Mouse (Mus musculus) spleen, adult 12 weeks (tissue): ENCODE measurements around the gene Lsr.
"Not testable (repeated sequence)": the region's sequence is repeated elsewhere in the genome, so short reads cannot be mapped to it uniquely, and the experiment has no call there.

Experiments used
- DNase-seq: peaks from one replicate; pipeline ENCODE4 v3.0.0; 2022; ENCODE audit warnings: low spot score

The Lsr gene

DNA sequence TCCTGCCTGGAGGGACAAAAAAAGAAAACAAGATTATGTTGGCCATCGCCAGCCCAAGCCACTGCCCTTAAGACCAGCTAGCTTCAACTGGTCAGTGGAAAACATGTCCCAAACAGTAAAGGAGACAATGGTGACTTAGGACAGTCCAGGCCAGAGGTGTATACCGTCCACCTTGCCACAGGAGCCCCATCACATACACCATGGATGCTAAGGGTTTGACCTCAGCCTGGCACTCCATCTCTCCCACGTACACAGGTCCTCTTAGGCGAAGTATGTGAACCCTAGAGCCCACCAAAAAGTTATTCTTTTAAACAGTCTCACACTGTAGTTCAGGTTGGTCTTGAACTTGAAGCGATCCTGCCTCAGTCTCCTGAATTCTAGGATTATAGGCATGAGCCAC, 10.4 kb downstream of the Lsr start:
- no peak for DNase-seq

GRCm38 (mm10) chr7:30959786-30960349, 13.4 kb downstream of the Lsr start:
- DNase-seq, result no peak

DNA sequence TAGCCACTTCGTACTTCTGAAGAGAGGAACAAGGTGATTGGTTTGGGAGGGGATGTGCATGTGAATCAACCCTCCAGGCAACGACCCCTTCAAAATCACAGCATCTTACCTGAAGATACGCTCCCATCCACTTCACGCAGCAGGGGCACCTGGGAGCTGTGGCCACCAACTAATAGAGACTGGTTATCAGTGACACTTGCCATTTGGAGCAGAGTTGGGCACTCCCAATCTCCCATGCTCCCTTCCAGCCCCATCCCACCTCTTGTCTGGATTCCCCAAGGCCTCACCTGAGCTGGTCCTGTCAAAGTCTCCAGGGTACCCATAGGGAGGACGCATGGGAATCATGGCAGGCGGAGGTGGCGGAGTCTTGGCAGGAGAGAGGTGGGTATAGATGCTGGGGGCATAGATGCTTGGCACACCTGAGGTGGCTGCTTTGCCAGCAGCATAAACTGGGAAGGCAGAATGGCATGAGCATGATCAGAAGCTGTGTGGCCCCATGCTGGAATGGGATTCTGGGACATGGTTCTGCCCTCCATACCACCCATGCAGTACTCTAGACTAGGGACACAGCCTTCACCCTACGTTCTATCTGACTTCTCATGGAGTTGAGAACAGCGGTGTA, 14.3 kb downstream of the Lsr start:
- no peak for DNase-seq

DNA sequence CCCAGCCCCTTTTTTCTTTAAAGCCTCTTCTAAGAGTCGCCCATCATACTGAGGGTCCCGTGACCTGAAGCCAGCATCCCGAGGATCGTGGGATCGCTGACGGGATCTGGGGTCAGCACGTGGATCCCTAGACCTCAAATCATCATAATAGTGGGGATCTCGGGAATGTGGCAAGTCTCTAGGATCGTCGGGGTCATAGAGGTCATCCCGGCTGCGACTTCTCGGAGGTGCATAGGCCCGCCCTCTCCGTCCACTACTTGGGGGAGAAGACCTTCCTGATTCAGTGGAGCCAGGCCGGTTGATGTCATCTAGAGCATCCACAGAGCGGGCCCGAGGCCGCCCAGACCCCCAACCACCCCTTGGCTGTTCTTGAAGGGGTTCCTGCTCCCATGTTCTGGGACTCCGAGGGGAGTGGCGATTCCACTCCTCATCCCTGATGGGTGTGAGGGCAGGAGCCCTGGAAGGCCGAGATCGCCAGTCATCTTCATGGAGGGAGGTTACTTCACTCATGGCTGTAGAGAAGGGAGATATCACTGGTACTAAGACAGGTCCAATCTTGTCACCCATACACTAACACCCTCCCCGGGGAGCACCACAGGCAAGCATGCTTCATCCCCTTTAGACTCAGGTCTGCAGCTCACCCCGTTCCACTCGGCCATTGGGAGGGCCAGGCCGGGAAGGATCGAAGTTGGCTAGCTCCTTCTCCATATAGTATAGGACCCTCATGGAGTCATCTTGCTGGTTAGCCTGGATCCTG, 15.0 kb downstream of the Lsr start:
- no peak for DNase-seq

DNA sequence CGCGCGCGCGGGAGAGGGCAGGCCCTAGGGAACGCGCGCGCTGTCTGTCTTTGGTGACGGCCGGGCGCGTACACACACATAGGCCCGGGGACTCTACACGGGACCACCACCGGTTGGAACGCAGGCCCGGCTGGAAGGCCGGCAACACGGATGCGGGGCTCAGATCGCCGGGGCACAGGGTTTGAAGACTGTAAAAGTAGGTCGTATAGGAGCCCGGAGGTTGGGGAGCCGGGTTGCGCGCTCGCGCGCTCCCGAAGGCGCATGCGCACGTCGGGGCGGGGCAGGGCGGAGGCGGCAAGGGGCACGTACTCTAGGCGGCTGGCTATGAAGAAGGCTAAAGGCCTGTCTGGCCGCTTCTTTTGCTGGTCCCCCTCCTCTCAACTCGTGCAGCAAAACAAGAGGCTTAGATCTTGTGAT, 15.9 kb downstream of the Lsr start:
- DNase-seq, result peak; percentile 93

DNA sequence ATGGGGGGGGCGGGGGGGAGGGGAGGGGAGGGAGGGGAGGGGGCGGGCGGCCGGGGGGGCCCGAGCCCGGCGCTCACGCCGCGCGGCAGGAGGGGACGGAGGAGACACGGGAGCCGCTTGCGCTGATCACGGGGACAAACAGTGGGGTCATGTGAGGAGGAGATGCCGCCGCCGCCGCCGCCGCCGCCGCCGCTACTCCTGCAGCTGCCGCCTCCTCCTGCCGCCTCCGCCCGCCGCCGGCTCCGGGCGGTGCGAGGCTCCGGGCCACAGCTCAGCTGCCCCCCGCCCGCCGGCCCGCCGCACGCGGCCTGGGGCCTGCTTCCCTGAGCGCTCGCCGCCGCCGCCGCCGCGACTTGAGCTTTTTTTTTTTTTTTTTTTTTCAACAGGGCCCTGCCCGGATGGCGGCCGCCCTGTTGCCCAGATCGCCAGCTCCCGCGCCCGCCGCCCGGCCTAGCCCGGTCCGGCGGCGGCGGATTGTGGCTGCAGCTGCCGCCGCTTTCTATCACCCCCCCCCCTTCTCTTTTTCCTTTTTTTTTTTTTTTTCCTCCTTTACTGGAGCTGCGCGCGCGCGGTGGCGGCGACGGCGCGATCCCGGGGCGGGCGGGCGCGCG, 16.4 kb downstream of the Lsr start, which contains the start of gene Usf2:
Gene Usf2, minus strand, starts transcription at position 48 of the 611 bp plus-strand sequence.
- DNase-seq, result peak; percentile 56

- DNase-seq, result no peak
Measured at GRCm38 (mm10) chr7:30956357-30956751, 16.9 kb downstream of the Lsr start.

- DNase-seq, result peak; percentile 82
Measured at GRCm38 (mm10) chr7:30955584-30956356, 17.5 kb downstream of the Lsr start.

DNA sequence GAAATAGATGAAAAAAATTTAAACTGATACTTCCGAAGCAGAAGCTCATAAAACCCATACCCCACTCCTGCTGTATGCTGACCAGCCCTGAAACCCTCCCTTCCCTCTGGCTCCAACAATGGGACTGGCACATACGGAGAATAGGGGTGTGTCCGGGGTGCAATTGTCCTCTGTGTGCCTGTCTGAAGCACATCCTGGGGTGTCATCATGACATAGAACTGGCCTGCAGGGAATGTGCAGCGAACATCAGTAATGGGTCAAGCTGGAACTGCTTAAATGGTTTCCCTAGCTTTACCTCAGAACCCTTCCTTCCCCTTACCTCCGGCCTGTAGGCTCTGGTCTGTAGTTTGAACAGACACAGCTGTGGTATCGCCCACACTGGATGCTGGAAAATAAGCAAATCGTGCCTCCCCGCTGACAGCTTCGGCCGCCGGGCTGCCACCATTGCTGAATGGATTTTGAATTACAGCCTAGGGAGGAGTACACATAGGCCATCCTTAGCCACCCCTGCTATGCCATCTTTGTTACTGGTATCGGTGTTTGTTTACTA, 18.2 kb downstream of the Lsr start:
- DNase-seq, result no peak

- DNase-seq, result no peak
Measured at GRCm38 (mm10) chr7:30954036-30954435, 19.2 kb downstream of the Lsr start.

GRCm38 (mm10) chr7:30953459-30953858, 19.8 kb downstream of the Lsr start:
- DNase-seq, result no peak

DNA sequence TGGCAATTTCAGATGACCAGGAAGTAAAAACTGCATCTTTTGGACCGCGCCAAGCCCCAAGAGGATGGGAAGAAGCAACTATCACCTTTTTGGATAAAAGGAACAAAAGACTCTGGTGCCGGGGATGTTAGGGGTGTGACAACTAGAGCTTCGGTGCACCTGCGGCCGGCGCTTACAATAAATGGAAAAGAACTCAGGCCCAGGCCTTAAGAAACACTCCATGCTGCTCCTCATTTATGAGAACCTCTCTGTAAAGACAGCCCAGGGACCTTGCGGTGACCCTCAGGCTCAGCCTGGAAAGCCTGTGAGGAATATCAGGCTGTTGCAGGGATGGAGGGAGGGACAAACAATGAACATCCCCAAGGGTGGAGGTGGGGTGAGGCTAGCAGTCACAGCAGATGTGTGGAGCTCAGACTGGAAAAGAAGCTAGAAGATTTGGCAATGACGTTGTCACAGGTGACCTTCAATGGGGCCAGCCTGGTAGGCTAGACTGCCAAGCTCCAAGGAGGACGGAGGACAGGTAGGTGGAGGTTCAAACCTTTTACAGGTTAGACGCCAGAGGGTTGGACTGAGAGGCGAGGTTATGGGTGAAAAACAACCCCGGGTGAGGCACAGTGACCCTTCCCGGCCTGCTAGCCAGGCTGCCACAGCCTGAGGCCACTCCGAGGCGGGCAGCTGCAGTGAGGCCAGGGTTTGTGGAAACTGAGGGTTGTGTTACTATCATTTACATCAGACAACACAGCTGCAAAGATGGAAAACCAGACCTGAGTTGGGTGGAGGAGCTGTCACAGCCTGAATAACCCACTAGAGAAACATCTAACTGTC, 20.6 kb downstream of the Lsr start:
- DNase-seq, result no peak

DNA sequence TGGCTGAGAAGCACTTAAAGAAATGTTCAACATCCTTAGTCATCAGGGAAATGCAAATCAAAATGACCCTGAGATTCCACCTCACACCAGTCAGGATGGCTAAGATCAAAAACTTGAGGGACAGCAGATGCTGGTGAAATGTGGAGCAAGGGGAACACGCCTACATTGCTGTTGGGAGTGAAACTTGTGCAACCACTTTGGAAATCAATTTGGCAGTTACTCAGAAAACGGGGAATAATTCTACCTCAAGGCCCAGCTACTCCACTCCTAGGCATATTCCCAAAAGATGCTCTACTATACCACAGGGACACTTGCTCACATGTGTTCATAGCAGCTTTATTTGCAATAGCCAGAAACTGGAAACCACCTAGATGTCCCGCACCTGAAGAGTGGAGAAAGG, 23.4 kb downstream of the Lsr start:
- DNase-seq, result not testable (repeated sequence)

DNA sequence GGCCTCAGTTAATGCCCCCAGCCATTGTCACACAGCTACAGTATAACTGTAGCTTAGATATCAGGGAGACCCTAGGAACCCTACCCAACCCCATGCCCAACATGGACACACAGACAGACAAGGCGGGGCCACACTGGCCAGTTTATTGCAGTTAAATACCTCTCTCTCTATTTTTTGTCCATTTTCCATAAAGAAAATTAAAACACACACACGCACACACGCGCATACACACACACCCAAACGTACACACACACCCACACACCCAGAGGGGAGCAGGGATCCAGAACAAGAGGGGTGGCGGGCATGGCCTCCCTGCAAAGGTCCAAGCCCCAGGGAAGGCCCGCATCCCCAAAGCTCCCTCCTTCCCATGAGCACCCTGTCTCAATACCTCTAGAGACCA, 27.4 kb downstream of the Lsr start:
- DNase-seq, result no peak

DNA sequence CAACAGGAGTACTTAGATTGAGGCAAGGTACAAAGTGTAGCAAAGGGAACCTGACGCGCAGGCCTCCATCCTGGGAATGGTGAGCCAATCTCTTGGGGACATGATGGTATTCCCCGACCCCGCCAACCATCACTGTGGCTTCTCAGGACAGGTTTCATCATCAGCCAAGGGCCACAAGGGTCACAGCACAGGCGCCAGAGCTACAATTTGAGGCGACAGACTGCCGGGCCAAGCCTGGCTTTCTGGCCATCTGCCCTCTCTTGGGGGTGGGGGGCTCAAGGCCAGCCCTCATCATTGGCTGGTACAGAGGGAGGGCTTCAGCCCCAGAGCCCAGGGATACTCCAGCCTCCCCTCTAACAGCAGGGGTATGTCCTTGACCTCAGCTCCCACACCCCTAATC, 27.8 kb downstream of the Lsr start:
- not testable (repeated sequence) for DNase-seq

- DNase-seq, result not testable (repeated sequence)
Measured at GRCm38 (mm10) chr7:30944706-30945105, 28.6 kb downstream of the Lsr start.

DNA sequence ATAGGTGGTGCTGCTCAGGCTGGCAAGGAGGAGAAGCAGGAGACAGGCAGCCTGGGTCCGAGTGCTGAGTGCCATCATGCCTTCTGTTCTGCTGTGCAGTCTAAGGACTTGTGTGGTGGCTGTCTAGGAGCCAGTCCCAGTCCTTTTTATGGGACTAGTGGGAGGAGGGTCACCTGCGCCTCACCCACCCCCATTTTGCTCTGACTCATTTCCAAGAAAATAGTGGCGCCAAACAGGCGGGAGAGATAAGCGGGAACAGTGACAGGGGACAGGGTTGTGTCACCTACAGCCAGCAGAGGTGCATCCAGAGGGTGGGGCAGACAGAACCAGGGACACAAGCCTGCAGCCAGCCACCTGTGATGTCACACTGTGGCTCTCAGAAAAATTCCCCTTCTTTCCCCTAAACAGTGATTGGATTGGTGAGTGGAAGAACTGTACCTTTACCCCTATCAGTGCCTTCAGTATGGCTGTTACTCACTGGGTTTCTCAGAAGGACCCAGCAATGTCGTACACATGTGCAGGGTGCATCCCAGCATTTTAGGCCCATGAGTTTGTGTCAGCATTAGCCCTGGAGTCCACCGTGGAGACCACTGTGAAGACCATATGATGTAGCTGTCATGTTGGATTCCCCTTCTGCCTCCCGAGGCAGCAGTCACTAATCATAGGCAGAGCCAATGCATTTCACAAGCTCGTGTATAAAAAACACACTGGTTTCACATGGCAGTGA, 29.2 kb downstream of the Lsr start, which contains the start of gene Hamp:
Gene Hamp, minus strand, starts transcription at position 124 of the 727 bp plus-strand sequence.
- no peak for DNase-seq

DNA sequence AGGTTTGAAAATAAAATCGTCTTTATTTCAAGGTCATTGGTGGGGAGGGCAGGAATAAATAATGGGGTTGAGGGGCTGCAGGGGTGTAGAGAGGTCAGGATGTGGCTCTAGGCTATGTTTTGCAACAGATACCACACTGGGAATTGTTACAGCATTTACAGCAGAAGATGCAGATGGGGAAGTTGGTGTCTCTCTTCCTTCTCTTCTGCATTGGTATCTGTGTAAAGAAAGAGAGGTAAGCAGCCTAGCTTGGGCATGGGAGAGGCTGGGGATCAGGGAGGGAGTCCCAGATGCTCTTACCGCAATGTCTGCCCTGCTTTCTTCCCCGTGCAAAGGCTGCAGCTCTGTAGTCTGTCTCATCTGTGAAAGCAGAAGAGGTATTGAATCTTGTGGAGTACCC, 30.9 kb downstream of the Lsr start:
- not testable (repeated sequence) for DNase-seq

- DNase-seq, result not testable (repeated sequence)
Measured at GRCm38 (mm10) chr7:30940070-30940469, 33.2 kb downstream of the Lsr start.
